Mouse (Mus musculus) kidney, adult 2 months (tissue): ENCODE measurements around the gene Hils1.

ENCODE experiments used
- CTCF ChIP-seq: fragments of 200-500 bp; conservative IDR thresholded peaks from 2 replicates; pipeline ENCODE4 v1.5.1; 2011; ENCODE audit warnings: low read depth, mild to moderate bottlenecking, control low read depth, low read length, moderate library complexity, mixed read lengths; ENCODE audit not compliant: insufficient read depth, insufficient read length
- POLR2A ChIP-seq: fragments of 200-500 bp; IDR thresholded peaks from one replicate; pipeline ENCODE4 v1.6.1; 2011; ENCODE audit warnings: low read depth, low read length, control low read depth

- TF ChIP-seq POLR2A (no peak), CTCF (no peak)
These were observed 794 bp downstream of the Hils1 start for GRCm38 (mm10) chr11:94968187-94968586.
